Mouse (Mus musculus): Measurements from ENCODE around the gene Acadvl.

Gene Acadvl

GRCm38 (mm10) chr11:70000396-70000898 lies 14.8 kb downstream of the Acadvl start, which contains the start of gene Dvl2:
Dvl2 (plus strand) TSS chr11:70000595.
- DNase-seq: peak; percentile 89

GRCm38 (mm10) chr11:69999666-70000065 lies 15.5 kb downstream of the Acadvl start:
- DNase-seq: no peak

- no peak for DNase-seq
Measured at GRCm38 (mm10) chr11:69998567-69999491, 16.4 kb downstream of the Acadvl start.

- peak; percentile 90 for DNase-seq
Measured at GRCm38 (mm10) chr11:69997070-69997509, 18.1 kb downstream of the Acadvl start.

- peak; percentile 54 for DNase-seq
Measured at GRCm38 (mm10) chr11:69996161-69997061, 18.8 kb downstream of the Acadvl start.

GRCm38 (mm10) chr11:69995391-69995960 lies 19.7 kb downstream of the Acadvl start, which contains the start of gene Phf23:
Phf23 (plus strand) TSS chr11:69995777.
- peak; percentile 95 for DNase-seq

- DNase-seq: no peak
Measured at GRCm38 (mm10) chr11:69994401-69995090, 20.7 kb downstream of the Acadvl start.

GRCm38 (mm10) chr11:69992932-69993331 lies 22.3 kb downstream of the Acadvl start:
- no peak for DNase-seq

- peak; percentile 40 for DNase-seq
Measured at GRCm38 (mm10) chr11:69992396-69992795, 22.8 kb downstream of the Acadvl start.

- no peak for DNase-seq
Measured at GRCm38 (mm10) chr11:69991711-69992110, 23.5 kb downstream of the Acadvl start.

- peak; percentile 97 for DNase-seq
Measured at GRCm38 (mm10) chr11:69990850-69991691, 24.1 kb downstream of the Acadvl start, which contains the start of gene Gabarap. Gabarap (plus strand) TSS chr11:69991143.

GRCm38 (mm10) chr11:69989949-69990348 lies 25.3 kb downstream of the Acadvl start:
- no peak for DNase-seq

- DNase-seq: no peak
Measured at GRCm38 (mm10) chr11:69984431-69984830, 30.8 kb downstream of the Acadvl start.

GRCm38 (mm10) chr11:69983377-69983776 lies 31.8 kb downstream of the Acadvl start:
- no peak for DNase-seq

- DNase-seq: no peak
Measured at GRCm38 (mm10) chr11:69982877-69983276, 32.3 kb downstream of the Acadvl start.

- DNase-seq: no peak
Measured at GRCm38 (mm10) chr11:69982225-69982624, 33.0 kb downstream of the Acadvl start, which contains the start of gene Elp5. Elp5 (minus strand) TSS chr11:69982517.

- no peak for DNase-seq
Measured at GRCm38 (mm10) chr11:69981141-69981762, 34.0 kb downstream of the Acadvl start, which contains the start of gene Ctdnep1. Ctdnep1 (plus strand) TSS chr11:69981156.

- DNase-seq: peak; percentile 100
Measured at GRCm38 (mm10) chr11:69980196-69981140, 34.7 kb downstream of the Acadvl start.

GRCm38 (mm10) chr11:69979827-69980195 lies 35.4 kb downstream of the Acadvl start:
- no peak for DNase-seq

Measured in kidney, adult 18-20 months (tissue).